Mouse (Mus musculus): Measurements from ENCODE around the gene Pla2g15.

- TF ChIP-seq POLR2A (IDR thresholded peaks at IDR 0.05; ENCODE audit: borderline replicate concordance, extremely low read depth, insufficient read depth, insufficient read length, poor library complexity, severe bottlenecking) (no peak), CTCF (IDR thresholded peaks at IDR 0.05; ENCODE audit: borderline replicate concordance, extremely low read depth, insufficient read depth, insufficient read length) (no peak)
Observed at GRCm38 (mm10) chr8:106108080-106108479, 42.1 kb upstream of the Pla2g15 start.
